Mouse (Mus musculus) neural tube, embryonic 14.5 days (tissue): ENCODE results near the gene Sema6d. TPM values are rescaled to one million over a fixed set of nuclear protein-coding genes. Genes with fewer than 3 reads are reported as not detected.

Experiments
- ATAC-seq: fragments of 200-750 bp; cut with Nextera tagmentation; 2 replicates; pipeline ENCODE4 v1.8.0; 2017; ENCODE audit warnings: low read depth, mild to moderate bottlenecking, moderate TSS enrichment, moderate library complexity
- H3K27ac ChIP-seq: fragments of 300-500 bp; sonication (generic); 2 replicates; pipeline ENCODE4 v1.5.1; 2014; ENCODE audit warnings: low read depth, mild to moderate bottlenecking, control low read depth, low read length, moderate library complexity, mixed read lengths
- H3K27me3 ChIP-seq: fragments of 300-500 bp; sonication (generic); 2 replicates; pipeline ENCODE4 v1.6.1; 2014; ENCODE audit warnings: low read length; ENCODE audit not compliant: control insufficient read depth, insufficient read depth
- H3K36me3 ChIP-seq: fragments of 300-500 bp; sonication (generic); 2 replicates; pipeline ENCODE4 v1.6.1; 2014; ENCODE audit warnings: low read length, mixed read lengths; ENCODE audit not compliant: control insufficient read depth, insufficient read depth
- H3K4me1 ChIP-seq: fragments of 300-500 bp; sonication (generic); 2 replicates; pipeline ENCODE4 v1.6.1; 2014; ENCODE audit warnings: low read length; ENCODE audit not compliant: control insufficient read depth, insufficient read depth
- H3K4me2 ChIP-seq: fragments of 300-500 bp; sonication (generic); 2 replicates; pipeline ENCODE4 v1.6.1; 2014; ENCODE audit warnings: mild to moderate bottlenecking, low read depth, low read length, control low read depth
- H3K4me3 ChIP-seq: fragments of 300-500 bp; sonication (generic); 2 replicates; pipeline ENCODE4 v1.5.1; 2014; ENCODE audit warnings: low read depth, low read length, control low read depth, mixed read lengths
- H3K9ac ChIP-seq: fragments of 300-500 bp; sonication (generic); replicated peaks from 2 replicates; pipeline ENCODE4 v1.6.1; 2014; ENCODE audit warnings: low read depth, mild to moderate bottlenecking, control low read depth, low read length, mixed read lengths
- H3K9me3 ChIP-seq: fragments of 300-500 bp; sonication (generic); 2 replicates; pipeline ENCODE4 v1.6.1; 2016; ENCODE audit warnings: low read length; ENCODE audit not compliant: control insufficient read depth
- WGBS: fragments of 180-500 bp; shearing (Covaris S2); extraction: QIAGEN DNeasy Blood & Tissue Kit; methylation state at CpG from one replicate; pipeline ENCODE4 v1.1.7; 2014; 5-methylcytosine and 5-hydroxymethylcytosine counted together
- polyA plus RNA-seq: library from polyadenylated mRNA; unstranded; fragments of >200 nt; fragmentation: Nextera tagmentation; extraction: Ambion mirVana; gene quantifications from 2 replicates; pipeline ENCODE4 v1.2.1, GENCODE M21; 2014

The Sema6d gene
- polyA plus RNA-seq, 1 experiment from 2014 or later: 75.5 TPM

DNA sequence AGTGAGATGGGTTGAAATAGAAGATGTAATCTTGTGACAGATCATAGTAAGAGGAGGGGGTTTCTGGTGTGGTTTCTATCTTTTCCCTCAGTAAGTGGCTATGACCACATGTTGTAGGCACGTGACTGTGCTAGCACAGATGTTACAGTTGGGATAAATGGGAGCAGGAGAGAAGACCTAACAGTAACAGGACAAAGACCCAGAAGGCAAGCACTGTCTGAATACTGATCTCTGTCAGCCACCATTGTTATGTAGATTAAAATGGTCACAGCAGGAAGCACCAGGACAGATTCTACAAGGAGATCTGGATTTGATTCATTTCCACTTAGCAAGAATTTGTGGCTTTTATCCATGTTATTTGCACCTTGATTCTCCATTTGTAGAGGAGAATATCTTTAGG, 55.8 kb downstream of the Sema6d start:
- WGBS: 4% methylated on average over 1 of the region's 1 CpGs
- H3K36me3 ChIP-seq: no peaks in the 10 kb centered on the region
- no peaks in the 10 kb centered on the region for H3K27me3 ChIP-seq
- no peak overlapping the region for H3K4me3 ChIP-seq
- no peaks in the 10 kb centered on the region for H3K4me1 ChIP-seq
- H3K9me3 ChIP-seq: no peaks in the 10 kb centered on the region
- no peak overlapping the region for H3K9ac ChIP-seq
- H3K4me2 ChIP-seq: no peak overlapping the region
- ATAC-seq: no peak
- H3K27ac ChIP-seq: no peak overlapping the region

DNA sequence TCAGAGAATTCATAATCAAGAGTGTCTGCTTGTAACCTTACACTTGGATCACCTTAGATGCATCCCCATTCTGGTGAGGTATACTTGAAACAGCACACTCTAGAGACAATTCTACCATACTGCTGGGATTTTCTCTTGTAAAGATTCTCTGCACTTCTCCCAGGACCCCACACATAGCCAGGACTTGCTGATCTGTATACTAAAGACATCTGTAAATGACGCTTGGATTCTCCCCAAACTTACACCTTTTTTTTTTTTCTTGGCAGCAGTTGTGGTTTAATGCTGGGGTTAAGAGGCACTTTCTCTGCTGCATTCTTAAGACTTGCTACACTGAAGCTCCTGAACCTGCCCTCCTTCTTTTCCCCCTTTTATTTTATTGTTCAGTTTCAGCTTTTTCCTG, 68.4 kb downstream of the Sema6d start:
- WGBS: 71% methylated on average over 1 of the region's 1 CpGs
- no peak overlapping the region for H3K27ac ChIP-seq
- H3K4me2 ChIP-seq: no peak overlapping the region
- H3K4me1 ChIP-seq: peaks cover 7% of the 10 kb centered on the region; the same call in 1 of the 2 replicates
- H3K9me3 ChIP-seq: no peaks in the 10 kb centered on the region
- H3K36me3 ChIP-seq: no peaks in the 10 kb centered on the region
- H3K27me3 ChIP-seq: no peaks in the 10 kb centered on the region
- no peak for ATAC-seq
- H3K9ac ChIP-seq: no peak overlapping the region
- H3K4me3 ChIP-seq: no peak overlapping the region

DNA sequence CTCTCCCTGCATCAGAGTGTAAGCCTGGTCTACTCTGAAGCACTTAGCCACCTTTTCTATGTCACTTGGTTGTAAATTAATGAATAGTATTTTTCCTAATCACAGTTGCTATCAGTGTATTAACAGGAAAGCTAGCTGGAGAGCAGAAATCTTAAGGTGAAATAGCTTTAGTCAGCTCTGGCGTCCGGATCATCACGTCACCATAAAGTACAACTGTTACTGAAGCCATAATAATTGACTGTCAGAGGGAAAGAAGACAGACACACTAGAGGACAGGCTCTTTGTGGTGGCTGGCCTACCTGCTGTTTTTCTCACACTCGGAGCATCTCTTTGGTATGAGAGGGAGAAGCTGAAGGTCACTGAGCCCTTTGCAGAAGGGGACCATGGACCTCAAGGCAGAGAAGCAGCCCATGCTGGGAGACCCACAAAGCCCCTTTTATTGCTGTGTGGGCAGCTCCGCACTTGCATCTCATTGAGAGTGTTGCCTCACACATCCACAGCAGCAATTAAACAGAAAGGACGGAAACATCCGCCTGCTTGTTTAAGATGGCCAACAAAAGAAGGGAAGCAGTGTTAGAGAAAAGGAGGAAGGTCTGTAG, 72.3 kb downstream of the Sema6d start:
- Histone ChIP-seq H3K9me3 (no peaks in the 10 kb centered on the region), H3K4me2 (no peak overlapping the region), H3K27ac (peak overlapping the region; percentile 30; the same call in 1 of the 2 replicates), H3K9ac (no peak overlapping the region), H3K27me3 (no peaks in the 10 kb centered on the region), H3K36me3 (no peaks in the 10 kb centered on the region), H3K4me1 (peaks cover 7% of the 10 kb centered on the region; the same call in 1 of the 2 replicates), H3K4me3 (no peak overlapping the region)
- ATAC-seq: peak; percentile 56
- 6% methylated on average over 7 of the region's 7 CpGs for WGBS

GRCm38 (mm10) chr2:124168411-124168810, 78.6 kb downstream of the Sema6d start:
- ATAC-seq: no peak
- no peak overlapping the region for H3K4me2 ChIP-seq
- H3K4me1 ChIP-seq: no peaks in the 10 kb centered on the region
- 100% methylated on average over 1 of the region's 1 CpGs for WGBS
- H3K27me3 ChIP-seq: no peaks in the 10 kb centered on the region
- no peak overlapping the region for H3K9ac ChIP-seq
- H3K4me3 ChIP-seq: no peak overlapping the region
- H3K36me3 ChIP-seq: no peaks in the 10 kb centered on the region
- no peaks in the 10 kb centered on the region for H3K9me3 ChIP-seq
- no peak overlapping the region for H3K27ac ChIP-seq

DNA sequence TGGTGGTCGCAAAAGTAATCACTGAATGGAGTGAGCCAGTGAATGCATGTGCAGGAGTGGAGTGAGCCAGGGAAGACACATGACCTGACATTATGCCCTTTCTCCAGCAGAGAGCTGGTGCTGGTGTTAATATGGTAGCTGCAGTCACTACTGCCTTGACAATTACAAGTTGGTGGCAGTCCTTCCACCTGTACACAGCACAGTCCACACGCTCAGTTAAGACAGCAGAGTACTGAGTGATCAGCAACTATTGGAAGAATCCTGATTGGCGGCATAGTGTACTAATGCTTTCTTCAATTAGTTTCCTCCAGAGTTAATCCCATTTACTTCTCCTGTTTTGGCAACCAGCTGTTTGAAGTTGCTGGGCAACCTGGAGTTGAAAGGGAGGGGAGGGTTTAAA, 81.9 kb downstream of the Sema6d start:
- H3K27me3 ChIP-seq: no peaks in the 10 kb centered on the region
- 80% methylated on average over 3 of the region's 3 CpGs for WGBS
- H3K4me1 ChIP-seq: no peaks in the 10 kb centered on the region
- H3K9ac ChIP-seq: no peak overlapping the region
- no peak overlapping the region for H3K4me3 ChIP-seq
- no peak overlapping the region for H3K27ac ChIP-seq
- no peaks in the 10 kb centered on the region for H3K9me3 ChIP-seq
- no peak for ATAC-seq
- no peaks in the 10 kb centered on the region for H3K36me3 ChIP-seq
- H3K4me2 ChIP-seq: no peak overlapping the region

DNA sequence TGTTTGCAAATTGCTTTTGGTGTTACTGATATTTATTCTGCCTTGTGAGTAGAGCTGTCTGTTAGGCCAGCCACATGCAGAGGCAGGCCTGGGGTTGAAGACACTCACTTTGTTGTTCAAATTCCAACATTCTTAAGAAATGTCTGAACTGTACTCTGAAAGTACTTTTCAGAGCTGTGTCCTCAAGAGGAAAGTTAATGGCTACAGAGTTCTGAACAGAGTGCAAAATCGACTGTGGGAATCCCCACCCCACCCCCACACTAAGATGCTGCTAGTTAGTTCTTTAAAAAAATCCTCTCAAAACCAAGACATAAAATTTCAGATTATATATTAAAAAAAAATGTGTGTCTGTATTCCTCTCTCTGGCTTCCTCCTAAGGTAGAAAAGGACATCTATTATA, 86.5 kb downstream of the Sema6d start:
- Histone ChIP-seq H3K4me3 (no peak overlapping the region), H3K27ac (no peak overlapping the region), H3K27me3 (no peaks in the 10 kb centered on the region), H3K36me3 (no peaks in the 10 kb centered on the region), H3K4me2 (no peak overlapping the region), H3K9me3 (no peaks in the 10 kb centered on the region), H3K4me1 (no peaks in the 10 kb centered on the region), H3K9ac (no peak overlapping the region)
- ATAC-seq: peak; percentile 58; the same call in 1 of the 2 replicates
- 33% methylated on average over 1 of the region's 1 CpGs for WGBS

GRCm38 (mm10) chr2:124176711-124177169, 87.0 kb downstream of the Sema6d start:
- 32% methylated on average over 4 of the region's 4 CpGs for WGBS
- no peaks in the 10 kb centered on the region for H3K9me3 ChIP-seq
- no peaks in the 10 kb centered on the region for H3K4me1 ChIP-seq
- no peak overlapping the region for H3K4me2 ChIP-seq
- no peaks in the 10 kb centered on the region for H3K27me3 ChIP-seq
- no peak overlapping the region for H3K9ac ChIP-seq
- H3K4me3 ChIP-seq: no peak overlapping the region
- H3K36me3 ChIP-seq: no peaks in the 10 kb centered on the region
- no peak overlapping the region for H3K27ac ChIP-seq
- peak; percentile 77 for ATAC-seq

DNA sequence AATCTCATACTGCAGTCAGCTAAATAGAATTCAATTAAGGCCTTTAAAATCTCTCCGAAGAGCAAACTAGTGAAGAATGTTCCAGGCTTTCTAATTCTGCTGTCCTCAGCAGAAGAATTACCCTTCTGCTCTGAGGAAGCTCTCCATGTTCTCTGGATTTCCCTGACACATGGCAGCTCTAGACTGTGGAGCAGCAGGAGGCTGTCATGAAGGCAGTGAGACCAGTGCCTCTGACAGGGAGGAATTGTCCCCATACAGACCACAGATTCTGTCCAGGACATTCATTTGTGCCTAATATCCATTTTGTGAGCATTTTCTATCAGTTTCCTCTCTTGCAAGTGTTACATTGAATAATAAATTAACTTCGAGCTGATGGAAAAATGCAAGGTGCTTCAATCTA, 99.5 kb downstream of the Sema6d start:
- no peak overlapping the region for H3K4me3 ChIP-seq
- H3K4me1 ChIP-seq: no peaks in the 10 kb centered on the region
- H3K36me3 ChIP-seq: no peaks in the 10 kb centered on the region
- H3K27ac ChIP-seq: no peak overlapping the region
- 88% methylated on average over 2 of the region's 2 CpGs for WGBS
- H3K9ac ChIP-seq: no peak overlapping the region
- no peaks in the 10 kb centered on the region for H3K27me3 ChIP-seq
- no peaks in the 10 kb centered on the region for H3K9me3 ChIP-seq
- no peak overlapping the region for H3K4me2 ChIP-seq
- ATAC-seq: no peak

DNA sequence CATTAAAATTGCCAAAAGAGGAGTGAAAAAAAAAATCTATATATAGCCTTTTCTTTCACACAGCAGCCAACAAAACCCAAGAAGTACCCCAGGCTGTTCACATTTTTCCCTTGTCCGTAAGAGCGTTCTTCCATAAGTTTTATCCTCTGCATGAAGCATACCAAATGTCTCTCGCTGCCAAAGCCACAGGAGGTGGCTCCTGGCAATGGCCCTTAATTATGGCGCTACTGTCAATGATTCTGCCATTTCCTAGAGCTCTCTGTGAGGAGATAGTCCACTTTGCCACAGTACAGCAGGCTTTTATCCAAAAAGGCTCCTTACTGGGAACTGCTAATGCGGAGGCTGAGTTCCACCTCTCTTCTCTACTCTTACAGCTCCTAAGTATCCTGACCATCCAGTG, 104.3 kb downstream of the Sema6d start:
- WGBS: 72% methylated on average over 5 of the region's 5 CpGs
- H3K27ac ChIP-seq: no peak overlapping the region
- no peak overlapping the region for H3K4me3 ChIP-seq
- no peak for ATAC-seq
- H3K4me1 ChIP-seq: no peaks in the 10 kb centered on the region
- H3K27me3 ChIP-seq: no peaks in the 10 kb centered on the region
- H3K36me3 ChIP-seq: no peaks in the 10 kb centered on the region
- no peaks in the 10 kb centered on the region for H3K9me3 ChIP-seq
- no peak overlapping the region for H3K9ac ChIP-seq
- H3K4me2 ChIP-seq: no peak overlapping the region
